Mouse (Mus musculus): ENCODE measurements around the gene Tap1. TPM values are rescaled to one million over a fixed set of nuclear protein-coding genes. Genes with fewer than 3 reads are reported as not detected.
"Not testable (repeated sequence)": the region's sequence is repeated elsewhere in the genome, so short reads cannot be mapped to it uniquely, and the experiment has no call there.

The Tap1 gene
- polyA plus RNA-seq, 1 experiment from 2014 or later: 1.9 TPM

GRCm38 (mm10) chr17:34219096-34219495 is 31.7 kb downstream of the Tap1 start:
- not testable (repeated sequence) for H3K9me3 ChIP-seq (ENCODE audit: control insufficient read depth, low read length); H3K9ac ChIP-seq (ENCODE audit: low read length); H3K27ac ChIP-seq (replicated peaks in 1 of 2; ENCODE audit: control insufficient read depth in 1 of 2, insufficient read depth in 1 of 2, low read depth in 2 of 2, low read length in 2 of 2); H3K4me1 ChIP-seq (ENCODE audit: control insufficient read depth in 2 of 2, insufficient read depth in 2 of 2, low read length in 2 of 2); H3K4me3 ChIP-seq (ENCODE audit: control insufficient read depth in 1 of 2, insufficient read depth in 1 of 2, low read depth in 1 of 2, low read length in 2 of 2); H3K4me2 ChIP-seq (ENCODE audit: low read length); H3K36me3 ChIP-seq (ENCODE audit: control insufficient read depth, insufficient read depth, low read length); ATAC-seq (ENCODE audit: insufficient number of reproducible peaks, insufficient read depth, low FRiP score, low read depth)
- peaks cover 12% of the 10 kb centered on the region for H3K27me3 ChIP-seq (ENCODE audit: control insufficient read depth, insufficient read depth, low read length)
- WGBS: 85% methylated on average over 7 of the region's 11 CpGs

- H3K36me3 ChIP-seq (ENCODE audit: control insufficient read depth, insufficient read depth, low read length); H3K27me3 ChIP-seq (ENCODE audit: control insufficient read depth, insufficient read depth, low read length); H3K9me3 ChIP-seq (ENCODE audit: control insufficient read depth, low read length); H3K4me2 ChIP-seq (ENCODE audit: low read length); H3K4me1 ChIP-seq (ENCODE audit: control insufficient read depth in 2 of 2, insufficient read depth in 2 of 2, low read length in 2 of 2); H3K27ac ChIP-seq (replicated peaks in 1 of 2; ENCODE audit: control insufficient read depth in 1 of 2, insufficient read depth in 1 of 2, low read depth in 2 of 2, low read length in 2 of 2); ATAC-seq (ENCODE audit: insufficient number of reproducible peaks, insufficient read depth, low FRiP score, low read depth); H3K9ac ChIP-seq (ENCODE audit: low read length); H3K4me3 ChIP-seq (ENCODE audit: control insufficient read depth in 1 of 2, insufficient read depth in 1 of 2, low read depth in 1 of 2, low read length in 2 of 2): not testable (repeated sequence)
- WGBS: 89% methylated on average over 3 of the region's 7 CpGs
Observed at GRCm38 (mm10) chr17:34219801-34220200, 32.4 kb downstream of the Tap1 start.

- not testable (repeated sequence) for H3K4me2 ChIP-seq (ENCODE audit: low read length); H3K36me3 ChIP-seq (ENCODE audit: control insufficient read depth, insufficient read depth, low read length); H3K9ac ChIP-seq (ENCODE audit: low read length); ATAC-seq (ENCODE audit: insufficient number of reproducible peaks, insufficient read depth, low FRiP score, low read depth); H3K27ac ChIP-seq (replicated peaks in 1 of 2; ENCODE audit: control insufficient read depth in 1 of 2, insufficient read depth in 1 of 2, low read depth in 2 of 2, low read length in 2 of 2); H3K4me3 ChIP-seq (ENCODE audit: control insufficient read depth in 1 of 2, insufficient read depth in 1 of 2, low read depth in 1 of 2, low read length in 2 of 2); H3K27me3 ChIP-seq (ENCODE audit: control insufficient read depth, insufficient read depth, low read length); H3K4me1 ChIP-seq (ENCODE audit: control insufficient read depth in 2 of 2, insufficient read depth in 2 of 2, low read length in 2 of 2)
- WGBS: 94% methylated on average over 5 of the region's 16 CpGs
- H3K9me3 ChIP-seq (ENCODE audit: control insufficient read depth, low read length): peaks cover 10% of the 10 kb centered on the region
Observed at GRCm38 (mm10) chr17:34220401-34220800, 33.0 kb downstream of the Tap1 start.

GRCm38 (mm10) chr17:34224816-34225215 is 37.5 kb downstream of the Tap1 start:
- no peaks in the 10 kb centered on the region for H3K4me1 ChIP-seq (ENCODE audit: control insufficient read depth in 2 of 2, insufficient read depth in 2 of 2, low read length in 2 of 2)
- WGBS: 89% methylated on average over 3 of the region's 3 CpGs
- no peak overlapping the region for H3K4me2 ChIP-seq (ENCODE audit: low read length)
- no peaks in the 10 kb centered on the region for H3K27me3 ChIP-seq (ENCODE audit: control insufficient read depth, insufficient read depth, low read length)
- H3K9me3 ChIP-seq (ENCODE audit: control insufficient read depth, low read length): peaks cover 8% of the 10 kb centered on the region; the same call in 1 of the 2 replicates
- no peak overlapping the region for H3K9ac ChIP-seq (ENCODE audit: low read length)
- H3K4me3 ChIP-seq (ENCODE audit: control insufficient read depth in 1 of 2, insufficient read depth in 1 of 2, low read depth in 1 of 2, low read length in 2 of 2): no peak overlapping the region
- H3K36me3 ChIP-seq (ENCODE audit: control insufficient read depth, insufficient read depth, low read length): no peaks in the 10 kb centered on the region
- no peak for ATAC-seq (ENCODE audit: insufficient number of reproducible peaks, insufficient read depth, low FRiP score, low read depth)
- H3K27ac ChIP-seq (replicated peaks in 1 of 2; ENCODE audit: control insufficient read depth in 1 of 2, insufficient read depth in 1 of 2, low read depth in 2 of 2, low read length in 2 of 2): no peak overlapping the region

GRCm38 (mm10) chr17:34225426-34225825 is 38.1 kb downstream of the Tap1 start:
- H3K36me3 ChIP-seq (ENCODE audit: control insufficient read depth, insufficient read depth, low read length): no peaks in the 10 kb centered on the region
- H3K4me3 ChIP-seq (ENCODE audit: control insufficient read depth in 1 of 2, insufficient read depth in 1 of 2, low read depth in 1 of 2, low read length in 2 of 2): no peak overlapping the region
- H3K4me2 ChIP-seq (ENCODE audit: low read length): no peak overlapping the region
- no peaks in the 10 kb centered on the region for H3K4me1 ChIP-seq (ENCODE audit: control insufficient read depth in 2 of 2, insufficient read depth in 2 of 2, low read length in 2 of 2)
- WGBS: 93% methylated on average over 8 of the region's 8 CpGs
- ATAC-seq (ENCODE audit: insufficient number of reproducible peaks, insufficient read depth, low FRiP score, low read depth): no peak
- H3K9ac ChIP-seq (ENCODE audit: low read length): no peak overlapping the region
- H3K27ac ChIP-seq (replicated peaks in 1 of 2; ENCODE audit: control insufficient read depth in 1 of 2, insufficient read depth in 1 of 2, low read depth in 2 of 2, low read length in 2 of 2): no peak overlapping the region
- H3K9me3 ChIP-seq (ENCODE audit: control insufficient read depth, low read length): peaks cover 8% of the 10 kb centered on the region; the same call in 1 of the 2 replicates
- H3K27me3 ChIP-seq (ENCODE audit: control insufficient read depth, insufficient read depth, low read length): no peaks in the 10 kb centered on the region

GRCm38 (mm10) chr17:34225911-34226310 is 38.6 kb downstream of the Tap1 start:
- not testable (repeated sequence) for H3K4me3 ChIP-seq (ENCODE audit: control insufficient read depth in 1 of 2, insufficient read depth in 1 of 2, low read depth in 1 of 2, low read length in 2 of 2); H3K9ac ChIP-seq (ENCODE audit: low read length); H3K36me3 ChIP-seq (ENCODE audit: control insufficient read depth, insufficient read depth, low read length); H3K4me1 ChIP-seq (ENCODE audit: control insufficient read depth in 2 of 2, insufficient read depth in 2 of 2, low read length in 2 of 2); ATAC-seq (ENCODE audit: insufficient number of reproducible peaks, insufficient read depth, low FRiP score, low read depth); H3K27me3 ChIP-seq (ENCODE audit: control insufficient read depth, insufficient read depth, low read length); H3K4me2 ChIP-seq (ENCODE audit: low read length); H3K27ac ChIP-seq (replicated peaks in 1 of 2; ENCODE audit: control insufficient read depth in 1 of 2, insufficient read depth in 1 of 2, low read depth in 2 of 2, low read length in 2 of 2); H3K9me3 ChIP-seq (ENCODE audit: control insufficient read depth, low read length)
- WGBS: 92% methylated on average over 13 of the region's 23 CpGs

- H3K4me3 ChIP-seq (ENCODE audit: control insufficient read depth in 1 of 2, insufficient read depth in 1 of 2, low read depth in 1 of 2, low read length in 2 of 2); H3K36me3 ChIP-seq (ENCODE audit: control insufficient read depth, insufficient read depth, low read length); H3K4me2 ChIP-seq (ENCODE audit: low read length); H3K9ac ChIP-seq (ENCODE audit: low read length); ATAC-seq (ENCODE audit: insufficient number of reproducible peaks, insufficient read depth, low FRiP score, low read depth); H3K27me3 ChIP-seq (ENCODE audit: control insufficient read depth, insufficient read depth, low read length); H3K27ac ChIP-seq (replicated peaks in 1 of 2; ENCODE audit: control insufficient read depth in 1 of 2, insufficient read depth in 1 of 2, low read depth in 2 of 2, low read length in 2 of 2); H3K4me1 ChIP-seq (ENCODE audit: control insufficient read depth in 2 of 2, insufficient read depth in 2 of 2, low read length in 2 of 2); H3K9me3 ChIP-seq (ENCODE audit: control insufficient read depth, low read length): not testable (repeated sequence)
- 93% methylated on average over 5 of the region's 9 CpGs for WGBS
Observed at GRCm38 (mm10) chr17:34230971-34231370, 43.6 kb downstream of the Tap1 start.

GRCm38 (mm10) chr17:34232021-34232420 is 44.7 kb downstream of the Tap1 start:
- H3K27ac ChIP-seq (replicated peaks in 1 of 2; ENCODE audit: control insufficient read depth in 1 of 2, insufficient read depth in 1 of 2, low read depth in 2 of 2, low read length in 2 of 2); ATAC-seq (ENCODE audit: insufficient number of reproducible peaks, insufficient read depth, low FRiP score, low read depth): not testable (repeated sequence)
- WGBS: 92% methylated on average over 3 of the region's 7 CpGs

More at GRCm38 (mm10) chr17:34232021-34232420, 44.7 kb downstream of the Tap1 start:
- H3K4me3 ChIP-seq (ENCODE audit: control insufficient read depth in 1 of 2, insufficient read depth in 1 of 2, low read depth in 1 of 2, low read length in 2 of 2); H3K9ac ChIP-seq (ENCODE audit: low read length); H3K9me3 ChIP-seq (ENCODE audit: control insufficient read depth, low read length); H3K4me2 ChIP-seq (ENCODE audit: low read length); H3K27me3 ChIP-seq (ENCODE audit: control insufficient read depth, insufficient read depth, low read length); H3K4me1 ChIP-seq (ENCODE audit: control insufficient read depth in 2 of 2, insufficient read depth in 2 of 2, low read length in 2 of 2); H3K36me3 ChIP-seq (ENCODE audit: control insufficient read depth, insufficient read depth, low read length): not testable (repeated sequence)
